Mouse (Mus musculus): ENCODE data around the gene Snca. TPM values are rescaled to one million over a fixed set of nuclear protein-coding genes. Genes with fewer than 3 reads are reported as not detected.

Gene Snca
- 0.43 and 1.3 TPM in 2 replicates for polyA plus RNA-seq (2012; rRNA removed; ENCODE audit: low replicate concordance)

DNA sequence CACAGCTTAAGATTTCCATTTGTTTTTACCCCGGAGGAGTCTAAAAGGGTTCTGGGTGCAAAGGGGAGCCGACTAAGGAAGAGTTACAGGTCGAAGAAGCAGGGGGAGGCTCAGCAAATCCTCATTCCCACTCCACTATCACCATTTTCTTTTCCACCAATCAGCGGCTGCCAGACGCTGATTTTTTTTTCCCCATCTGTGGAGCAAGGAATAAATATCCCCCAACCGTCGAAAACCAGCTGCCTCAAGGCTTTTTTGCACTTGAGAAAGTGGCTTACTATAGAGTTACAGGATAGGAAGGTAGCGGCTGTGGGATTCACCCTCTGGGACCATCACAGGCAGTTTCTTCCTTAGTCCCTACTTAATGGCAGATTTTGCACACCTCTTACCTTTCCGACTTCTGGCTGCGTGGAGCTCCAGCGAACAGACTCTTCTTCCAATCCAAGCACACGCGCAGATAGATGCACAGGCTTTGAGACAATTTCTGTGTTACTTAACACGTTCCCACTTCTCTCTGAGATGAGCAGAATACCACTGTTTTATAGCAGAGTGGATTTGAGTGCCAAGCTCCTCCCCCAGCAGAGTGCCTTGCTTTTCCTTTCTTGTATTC lies at the start of gene Snca:
Snca (minus strand) TSS at position 574 of the 610 bp plus-strand sequence.

Other genes starting within 250 kb of the Snca start
- gene Mmrn1, start 95.1 kb upstream of the Snca start, polyA plus RNA-seq (2012; rRNA removed; ENCODE audit: low replicate concordance), result 1.3 and 2.2 TPM in 2 replicates

Data from mammary gland, adult 2 months (tissue).